Mouse (Mus musculus) kidney, adult 2 months (tissue): ENCODE data around the gene Pate2.

ENCODE experiments used
- CTCF ChIP-seq: fragments of 200-500 bp; conservative IDR thresholded peaks from 2 replicates; pipeline ENCODE4 v1.5.1; 2011; ENCODE audit warnings: low read depth, mild to moderate bottlenecking, control low read depth, low read length, moderate library complexity, mixed read lengths; ENCODE audit not compliant: insufficient read depth, insufficient read length
- POLR2A ChIP-seq: fragments of 200-500 bp; IDR thresholded peaks from one replicate; pipeline ENCODE4 v1.6.1; 2011; ENCODE audit warnings: low read depth, low read length, control low read depth

DNA sequence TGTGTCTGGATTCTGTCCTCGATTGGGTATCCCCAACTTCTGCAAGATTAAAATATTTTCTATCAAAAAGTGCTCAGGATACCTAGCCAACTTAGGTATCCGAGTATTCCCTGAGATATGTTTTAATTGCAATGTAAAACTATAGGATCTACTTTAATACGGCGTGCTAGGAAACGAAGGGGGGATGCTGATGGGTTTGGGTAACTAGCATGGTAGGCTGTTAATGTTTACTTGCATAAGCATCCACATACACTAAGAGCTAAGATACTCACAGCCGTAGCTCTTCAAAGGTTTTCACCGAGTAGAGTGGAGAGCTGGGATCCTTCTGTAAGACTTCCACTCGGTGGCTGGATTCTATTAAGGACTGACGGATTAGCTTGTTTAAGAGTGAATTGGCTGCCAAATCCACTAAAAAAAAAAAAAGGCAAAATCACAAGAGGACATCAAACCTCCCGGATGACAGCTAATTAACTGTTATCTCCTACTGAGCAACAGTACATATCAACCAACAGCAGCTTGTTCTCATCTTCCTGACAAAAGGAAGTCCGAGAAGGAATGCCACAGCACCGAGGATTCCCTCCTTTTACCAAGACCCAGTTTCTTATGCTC lies 13.5 kb upstream of the Pate2 start:
- TF ChIP-seq CTCF = no peak
- no peak for TF ChIP-seq POLR2A
